Mouse (Mus musculus) kidney, adult 11 months (tissue): ENCODE measurements at regions not wholly inside any gene's neighbourhood (a gene's known extent, or its start where the extent isn't known, plus 50 kb on each side); places are given as distances from the start of the nearest gene placed in this dataset.

ENCODE experiments used
- DNase-seq: peaks from one replicate; pipeline ENCODE4 v3.0.0; 2022

- DNase-seq = no peak
These were observed 183.7 kb downstream of the Bcl2l11 start for GRCm38 (mm10) chr2:128309541-128310030.

- DNase-seq = peak; percentile 61
These were observed 184.2 kb downstream of the Bcl2l11 start for GRCm38 (mm10) chr2:128310081-128310480.

DNA sequence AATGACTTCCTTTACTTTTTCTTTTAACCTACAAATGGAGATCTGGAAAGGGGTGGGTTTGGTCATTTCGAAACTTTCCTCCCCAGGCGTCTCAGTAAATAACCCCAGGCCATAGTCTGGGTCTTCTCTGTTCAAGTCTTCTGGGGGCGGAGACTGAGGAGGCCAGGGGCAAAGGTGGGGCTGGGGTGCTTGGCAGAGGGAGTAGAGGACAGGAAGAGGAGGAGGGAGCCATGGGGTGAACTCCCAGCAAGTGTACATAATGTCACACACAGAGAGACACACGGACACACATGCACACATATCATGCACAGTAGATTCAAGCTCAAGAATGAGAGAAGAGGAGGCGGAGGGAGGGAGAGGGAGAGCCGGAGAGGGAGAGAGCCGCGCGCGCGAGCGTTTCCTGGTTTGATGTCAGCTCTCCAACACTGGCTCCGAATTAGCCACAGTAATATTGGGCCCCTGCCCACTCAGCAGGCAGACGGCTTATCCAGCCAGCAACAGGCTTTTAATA is 186.3 kb downstream of the Bcl2l11 start:
- peak; percentile 43 for DNase-seq

- DNase-seq = no peak
These were observed 187.1 kb downstream of the Bcl2l11 start for GRCm38 (mm10) chr2:128312659-128313581.

DNA sequence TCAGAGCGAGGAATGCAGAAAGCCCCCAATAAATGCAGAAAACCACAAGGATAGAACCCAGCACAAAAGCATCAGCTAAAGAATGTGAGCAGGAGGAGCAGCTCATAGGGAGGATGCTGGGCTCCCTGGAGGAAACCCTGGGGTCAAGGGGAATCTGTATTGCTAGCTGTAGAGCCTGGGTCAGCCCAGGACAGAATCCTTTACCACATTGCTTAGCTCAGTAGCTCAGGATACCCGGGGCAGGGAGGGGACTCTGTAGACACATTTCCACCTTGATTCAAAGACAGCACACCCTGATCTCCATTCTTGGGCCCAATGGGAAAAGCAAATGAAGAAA is 187.7 kb downstream of the Bcl2l11 start:
- no peak for DNase-seq

- no peak for DNase-seq
These were observed 188.1 kb downstream of the Bcl2l11 start for GRCm38 (mm10) chr2:128313948-128314347.

DNA sequence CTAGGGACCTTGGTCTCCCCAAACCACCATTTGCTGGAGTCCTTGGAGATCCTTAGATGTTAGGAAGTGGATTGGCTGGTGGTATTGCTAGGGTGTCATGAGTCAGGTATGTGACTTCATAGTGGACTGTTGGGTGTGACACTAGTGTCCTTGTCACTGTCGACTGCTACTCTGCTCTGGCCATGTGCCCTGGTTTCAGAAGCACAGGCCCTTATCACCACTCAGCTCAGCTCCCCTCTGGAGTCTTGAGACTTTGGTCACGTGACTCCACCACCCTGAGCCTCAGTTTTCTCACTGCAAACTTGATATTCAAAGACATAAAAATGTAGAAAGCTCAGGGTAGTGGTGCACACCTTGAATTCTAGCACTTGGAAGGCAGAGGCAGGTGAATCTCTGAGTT is 190.7 kb downstream of the Bcl2l11 start:
- no peak for DNase-seq

- no peak for DNase-seq
These were observed 192.4 kb downstream of the Bcl2l11 start for GRCm38 (mm10) chr2:128318266-128318665.

- DNase-seq = no peak
These were observed 193.1 kb downstream of the Bcl2l11 start for GRCm38 (mm10) chr2:128318956-128319355.

GRCm38 (mm10) chr2:128321475-128321874 is 195.6 kb downstream of the Bcl2l11 start:
- DNase-seq = no peak

DNA sequence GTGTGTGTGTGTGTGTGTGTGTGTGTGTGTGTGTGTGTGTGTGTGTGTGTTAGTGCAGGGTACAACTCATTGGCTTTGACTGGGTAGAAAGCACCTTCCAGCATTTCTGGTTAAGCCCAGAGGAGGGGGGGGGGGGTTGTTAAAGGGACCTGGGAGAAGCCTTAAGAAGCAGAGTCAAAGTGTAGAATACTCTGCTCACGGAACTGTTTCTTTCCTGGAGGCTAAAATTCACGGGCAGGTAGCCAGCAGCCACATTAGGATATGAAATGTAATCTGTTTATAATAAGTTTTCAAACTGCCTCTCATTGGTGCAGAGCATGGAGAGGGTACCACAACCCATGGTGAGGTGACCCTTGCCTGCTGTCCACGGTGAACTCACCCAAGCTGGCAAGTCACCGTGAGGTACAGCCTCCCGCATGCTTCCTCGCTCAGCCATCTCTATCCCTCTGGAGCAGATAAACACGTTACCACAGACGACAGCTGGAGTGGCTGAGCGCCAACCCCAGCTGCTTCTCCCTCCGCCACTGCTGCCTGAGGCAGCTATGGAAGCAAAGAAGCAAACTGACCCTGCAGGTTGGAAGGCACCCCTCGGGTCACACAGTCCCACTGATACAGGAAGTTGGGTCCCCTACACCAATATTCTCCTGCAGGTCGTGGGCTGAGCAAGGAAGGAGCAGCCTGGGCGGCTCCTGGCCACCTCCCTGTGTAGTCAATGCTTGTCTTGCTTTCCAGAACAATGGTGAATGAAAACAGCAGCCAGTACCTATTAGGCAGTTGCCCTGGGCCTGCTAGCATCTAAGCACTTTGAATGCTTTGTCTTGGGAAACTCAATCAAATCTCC is 198.6 kb downstream of the Bcl2l11 start:
- DNase-seq = no peak

- DNase-seq = no peak
These were observed 199.2 kb downstream of the Bcl2l11 start for GRCm38 (mm10) chr2:128325097-128325421.

DNA sequence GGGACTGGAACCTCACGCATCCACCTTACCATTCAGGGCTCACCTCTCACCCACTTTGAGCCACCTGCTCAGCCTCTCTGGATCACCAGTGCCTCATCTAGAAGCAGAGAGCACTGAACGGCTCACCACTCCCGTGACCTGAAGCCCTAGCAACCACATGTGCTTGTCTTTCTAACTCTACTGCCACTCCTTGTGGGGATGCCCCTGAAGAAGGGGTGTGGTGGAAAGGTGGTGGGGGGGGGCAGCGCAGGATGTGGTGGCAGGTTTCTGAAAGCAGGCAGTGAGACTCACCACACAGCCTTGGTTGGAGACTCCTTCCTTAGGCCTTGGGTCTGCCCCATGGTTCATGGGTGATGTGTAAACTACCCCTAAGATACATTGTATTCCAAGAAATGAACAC is 199.6 kb downstream of the Bcl2l11 start:
- DNase-seq = no peak

GRCm38 (mm10) chr2:128330833-128331232 is 205.0 kb downstream of the Bcl2l11 start:
- no peak for DNase-seq

GRCm38 (mm10) chr2:128331275-128331674 is 205.4 kb downstream of the Bcl2l11 start:
- DNase-seq = no peak

- no peak for DNase-seq
These were observed 205.8 kb downstream of the Bcl2l11 start for GRCm38 (mm10) chr2:128331681-128332080.

GRCm38 (mm10) chr2:128333401-128334142 is 207.7 kb downstream of the Bcl2l11 start:
- no peak for DNase-seq

GRCm38 (mm10) chr2:128334143-128334470 is 208.3 kb downstream of the Bcl2l11 start:
- DNase-seq = no peak

- no peak for DNase-seq
These were observed 209.1 kb downstream of the Bcl2l11 start for GRCm38 (mm10) chr2:128334757-128335500.

GRCm38 (mm10) chr2:128337192-128337591 is 211.4 kb downstream of the Bcl2l11 start:
- peak; percentile 64 for DNase-seq

DNA sequence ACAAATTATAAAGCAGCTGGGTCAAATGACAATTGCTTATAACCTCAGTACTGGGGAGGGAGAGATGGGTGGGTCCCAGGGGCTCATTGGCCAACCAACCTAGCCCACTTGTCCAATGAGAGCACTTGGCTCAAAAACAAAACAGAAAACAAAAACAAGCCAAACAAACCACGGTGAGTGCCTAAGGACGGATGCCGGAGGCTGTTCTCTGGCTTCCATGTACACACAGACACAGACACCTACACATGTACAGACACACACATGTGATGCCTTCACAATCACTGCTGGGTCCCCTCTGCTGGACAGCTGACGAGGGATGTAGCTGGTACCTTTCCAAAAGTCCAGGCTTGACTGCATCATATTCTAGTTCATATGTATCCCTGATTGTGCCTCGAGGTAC is 212.0 kb downstream of the Bcl2l11 start:
- DNase-seq = no peak

GRCm38 (mm10) chr2:128338474-128338873 is 212.6 kb downstream of the Bcl2l11 start:
- peak; percentile 83 for DNase-seq
